Mouse (Mus musculus) telencephalon, adult 2 months (tissue): ENCODE data around the gene Ankrd54.
"Not testable (repeated sequence)": the region's sequence is repeated elsewhere in the genome, so short reads cannot be mapped to it uniquely, and the experiment has no call there.

Experiments used
- DNase-seq: peaks from one replicate; pipeline ENCODE4 v3.0.0-alpha.2; 2011; ENCODE audit warnings: low read depth, low spot score

The Ankrd54 gene

DNA sequence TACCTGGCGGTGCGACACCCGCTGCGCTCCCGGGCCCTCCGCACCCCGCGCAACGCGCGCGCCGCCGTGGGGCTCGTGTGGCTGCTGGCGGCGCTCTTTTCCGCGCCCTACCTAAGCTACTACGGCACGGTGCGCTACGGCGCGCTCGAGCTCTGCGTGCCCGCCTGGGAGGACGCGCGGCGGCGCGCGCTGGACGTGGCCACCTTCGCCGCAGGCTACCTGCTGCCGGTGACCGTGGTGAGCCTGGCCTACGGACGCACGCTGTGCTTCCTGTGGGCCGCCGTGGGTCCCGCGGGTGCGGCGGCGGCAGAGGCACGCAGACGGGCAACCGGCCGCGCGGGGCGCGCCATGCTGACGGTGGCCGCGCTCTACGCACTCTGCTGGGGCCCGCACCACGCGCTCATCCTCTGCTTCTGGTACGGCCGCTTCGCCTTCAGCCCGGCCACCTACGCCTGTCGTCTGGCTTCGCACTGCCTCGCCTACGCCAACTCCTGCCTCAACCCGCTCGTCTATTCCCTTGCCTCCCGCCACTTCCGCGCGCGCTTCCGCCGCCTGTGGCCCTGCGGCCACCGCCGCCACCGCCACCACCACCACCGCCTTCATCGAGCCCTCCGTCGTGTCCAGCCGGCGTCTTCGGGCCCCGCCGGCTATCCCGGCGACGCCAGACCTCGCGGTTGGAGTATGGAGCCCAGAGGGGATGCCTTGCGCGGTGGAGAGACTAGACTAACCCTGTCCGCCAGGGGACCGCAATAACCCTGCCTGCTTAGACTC, 19.8 kb downstream of the Ankrd54 start:
- DNase-seq = no peak

DNA sequence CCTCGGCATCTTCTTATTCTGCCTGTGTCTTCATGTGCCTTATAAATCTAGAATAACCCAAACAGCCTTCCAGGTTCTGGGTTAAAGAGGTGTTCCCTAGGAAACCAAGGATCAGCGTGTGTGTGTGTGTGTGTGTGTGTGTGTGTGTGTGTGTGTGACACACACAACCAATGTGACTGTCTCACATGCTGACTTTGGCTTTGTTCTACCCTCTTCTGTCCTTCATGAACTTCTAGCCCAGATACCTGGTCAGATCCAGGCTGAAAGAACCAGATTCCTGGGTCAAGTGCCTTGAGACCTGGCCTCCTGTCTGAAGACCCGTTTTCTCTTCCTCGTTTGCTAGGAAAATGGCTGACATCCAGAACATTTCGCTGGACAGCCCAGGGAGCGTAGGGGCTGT, 21.1 kb downstream of the Ankrd54 start, which contains the start of gene Galr3:
TSS of gene Galr3 (plus strand) at position 301 of the 400 bp plus-strand sequence.
- DNase-seq = no peak

DNA sequence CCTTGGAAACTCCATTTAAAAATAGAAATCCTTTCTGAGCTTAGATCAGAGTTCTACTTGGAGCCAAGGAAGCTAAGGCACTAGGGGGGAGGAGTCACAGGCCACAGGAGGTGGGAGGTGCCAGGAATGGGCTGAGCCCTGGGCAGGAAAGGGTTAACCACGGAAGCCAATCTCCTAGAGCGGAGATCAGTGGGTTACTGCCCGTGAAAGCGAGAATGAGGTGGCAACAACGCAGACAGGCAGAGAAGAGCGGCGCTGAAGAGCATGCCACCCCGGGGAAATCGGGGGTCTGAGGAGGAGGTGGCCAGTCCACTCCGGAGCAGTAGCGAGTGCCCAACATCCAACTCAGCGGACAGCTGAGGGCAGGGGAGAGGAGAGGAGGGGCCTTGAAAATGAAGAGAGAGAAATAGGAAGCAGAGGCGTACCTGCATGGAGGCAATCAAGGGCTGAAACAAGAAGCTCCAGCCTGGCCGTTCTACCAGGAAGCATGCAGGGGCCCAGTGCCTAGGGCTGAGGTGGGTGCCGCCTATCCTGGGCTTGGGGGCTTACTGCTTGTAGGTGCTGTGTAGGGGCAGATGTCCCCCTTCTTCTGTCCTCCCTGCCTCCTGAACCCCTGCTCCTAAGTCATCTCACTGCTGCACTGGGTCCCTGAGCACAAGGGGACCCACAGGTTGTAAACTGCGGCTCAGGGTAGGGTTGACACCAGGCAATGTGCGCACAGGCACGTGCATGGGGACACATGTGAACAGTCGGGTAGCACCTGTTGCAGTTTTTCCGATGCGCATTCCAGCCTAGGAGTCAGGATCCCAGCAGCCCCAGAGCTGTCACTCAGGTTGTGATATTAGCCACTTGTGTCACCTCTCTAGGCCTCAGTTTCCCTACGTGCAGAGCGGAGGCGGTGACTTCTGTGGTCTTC, 21.9 kb downstream of the Ankrd54 start:
- DNase-seq = no peak

DNA sequence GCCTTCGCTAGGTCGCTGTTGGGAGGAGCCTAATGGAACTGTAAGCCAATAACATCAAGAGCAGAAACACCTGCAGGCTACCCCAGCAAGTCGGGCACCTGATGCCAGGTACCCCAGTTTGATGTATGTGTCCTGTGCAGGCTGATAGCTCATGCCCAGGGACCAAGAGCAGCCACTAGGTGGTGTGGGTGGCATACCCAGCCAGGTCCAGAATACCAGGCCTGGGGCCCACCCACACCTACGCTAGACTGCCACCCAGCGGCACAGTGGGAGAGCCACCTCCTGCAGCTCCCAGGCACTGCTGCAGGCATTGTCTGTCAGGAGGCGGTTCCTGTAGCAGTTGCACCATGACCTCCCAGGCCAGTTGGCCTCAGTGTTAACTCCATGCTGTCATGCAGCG, 23.8 kb downstream of the Ankrd54 start:
- no peak for DNase-seq

DNA sequence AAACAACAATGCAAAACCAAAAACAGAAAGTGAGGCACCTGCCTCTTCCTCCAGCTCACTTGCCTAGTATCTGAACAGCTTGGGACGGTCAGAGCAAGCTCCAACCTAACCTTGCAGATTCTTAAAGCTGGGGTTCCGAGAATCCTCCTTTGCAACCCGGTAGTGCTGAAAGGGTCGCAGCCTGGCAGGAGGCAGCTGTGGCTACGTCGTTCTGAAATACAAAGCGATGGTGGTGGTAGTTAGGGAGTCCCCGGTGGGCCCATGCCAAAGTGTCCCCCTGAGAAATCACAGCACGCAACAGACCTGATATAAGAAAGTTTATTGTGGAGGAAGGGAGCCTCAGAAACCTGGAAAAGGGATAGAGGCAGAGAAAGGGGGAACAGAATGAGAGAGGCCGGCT, 24.4 kb downstream of the Ankrd54 start:
- no peak for DNase-seq

DNA sequence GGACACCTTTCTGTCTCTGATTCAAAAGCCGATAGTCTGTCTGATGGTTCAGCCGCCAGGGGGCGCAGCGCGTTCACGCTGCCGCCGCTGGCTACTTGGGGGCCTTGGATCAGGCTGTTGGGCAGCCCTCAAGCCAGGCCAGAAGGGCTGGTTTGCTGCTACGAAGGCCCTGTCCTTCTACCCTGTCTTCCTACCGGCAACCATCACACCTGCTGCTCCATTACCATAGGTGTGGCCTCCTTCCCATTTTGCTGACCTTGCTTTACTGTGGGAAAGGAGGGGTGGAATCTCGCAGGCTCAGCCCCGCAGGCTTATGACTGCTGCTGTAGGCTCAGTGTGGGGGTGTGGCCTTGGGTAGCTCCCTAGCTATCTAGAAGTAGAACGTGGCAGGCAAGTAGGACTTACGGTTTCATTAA, 24.8 kb downstream of the Ankrd54 start:
- DNase-seq = no peak

DNA sequence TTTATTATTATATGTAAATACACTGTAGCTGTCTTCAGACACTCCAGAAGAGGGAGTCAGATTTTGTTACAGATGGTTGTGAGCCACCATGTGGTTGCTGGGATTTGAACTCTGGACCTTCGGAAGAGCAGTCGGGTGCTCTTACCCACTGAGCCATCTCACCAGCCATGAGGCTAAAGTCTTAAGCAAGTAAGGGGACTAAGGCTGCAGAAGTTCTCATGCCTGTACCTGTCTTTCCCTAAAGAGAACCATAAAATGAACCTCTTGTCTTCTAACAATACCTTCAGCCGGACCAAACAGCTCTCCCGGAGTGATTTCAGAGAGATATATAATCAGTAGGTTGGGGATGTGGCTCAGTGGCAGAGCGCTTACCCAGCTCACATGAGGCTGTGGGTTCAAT, 30.8 kb downstream of the Ankrd54 start:
- DNase-seq = not testable (repeated sequence)

DNA sequence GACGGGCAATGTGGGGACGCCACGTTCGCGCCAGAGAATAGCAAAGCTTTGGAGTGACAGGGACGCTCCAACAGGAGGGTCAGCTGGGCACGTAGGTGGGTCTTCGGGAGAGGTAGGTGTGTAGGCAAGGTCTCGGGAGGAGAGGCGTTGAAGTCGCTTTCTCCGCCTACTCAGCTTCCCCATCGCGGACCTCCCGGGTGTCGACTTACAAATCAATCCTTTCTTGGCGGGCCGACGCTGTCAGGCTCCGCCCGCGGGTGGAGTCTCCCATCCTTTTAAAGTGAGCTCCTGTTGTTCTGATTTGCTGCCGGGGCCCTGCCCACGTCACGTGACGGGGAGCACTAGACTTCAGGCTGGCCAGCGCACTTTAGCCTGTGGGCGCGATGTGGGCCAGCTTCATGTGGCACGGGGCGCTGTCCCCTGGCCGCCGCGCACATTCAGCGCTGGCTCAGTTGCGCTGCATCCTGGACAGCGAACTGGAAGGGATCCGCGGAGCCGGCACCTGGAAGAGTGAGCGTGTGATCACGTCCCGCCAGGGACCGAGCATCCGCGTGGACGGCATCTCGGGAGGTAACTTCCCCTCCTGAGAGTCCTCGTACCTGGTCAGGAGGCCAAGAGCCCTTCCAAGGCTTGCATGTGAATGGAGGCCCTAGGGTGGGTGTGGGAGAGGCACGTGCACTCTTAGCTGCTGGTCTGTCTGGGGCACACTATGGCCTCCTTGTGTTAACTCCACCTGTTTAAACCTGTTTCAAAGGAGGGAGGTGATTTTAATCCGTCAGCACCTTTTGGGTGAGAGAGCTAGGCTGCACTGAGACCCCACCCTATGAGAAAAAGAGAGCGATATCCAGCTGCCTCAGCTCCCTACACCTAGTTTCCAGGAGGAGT, 31.9 kb downstream of the Ankrd54 start:
- DNase-seq = peak; percentile 90

DNA sequence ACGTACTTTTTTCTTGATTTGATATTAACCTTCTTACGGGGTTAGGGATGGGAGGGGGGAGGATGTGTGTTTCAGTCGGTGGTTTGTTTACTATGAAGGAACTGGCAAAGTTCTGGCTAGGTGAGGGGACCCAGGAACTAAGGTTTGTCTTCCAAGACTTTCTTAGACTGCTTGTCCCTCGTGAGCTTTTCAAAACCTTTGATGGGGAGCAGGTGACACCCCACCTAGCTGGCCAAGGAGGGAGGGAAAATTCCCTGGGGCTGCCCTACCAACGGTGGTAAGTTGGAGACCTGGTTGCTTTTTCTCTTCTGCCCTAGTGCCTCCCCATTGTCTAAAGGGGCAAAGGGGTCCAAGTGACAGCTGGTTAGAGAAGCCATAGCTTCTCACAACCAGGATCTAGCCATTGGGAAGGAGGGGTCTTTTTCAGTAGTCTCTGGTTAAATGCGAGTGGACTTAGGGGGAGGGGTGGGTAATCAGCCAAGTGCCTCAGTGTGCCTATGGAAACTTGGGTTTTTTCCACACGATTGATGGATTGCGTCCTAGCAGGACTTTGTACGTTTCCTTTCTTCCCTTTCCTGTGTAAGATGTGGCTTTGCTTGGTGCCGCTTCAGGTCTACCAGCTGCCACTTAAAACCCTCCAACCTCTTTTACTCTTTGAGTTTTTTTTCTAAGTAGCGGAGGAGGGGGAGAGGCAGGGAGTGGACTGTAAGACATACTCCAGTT, 33.0 kb downstream of the Ankrd54 start:
- DNase-seq = no peak

DNA sequence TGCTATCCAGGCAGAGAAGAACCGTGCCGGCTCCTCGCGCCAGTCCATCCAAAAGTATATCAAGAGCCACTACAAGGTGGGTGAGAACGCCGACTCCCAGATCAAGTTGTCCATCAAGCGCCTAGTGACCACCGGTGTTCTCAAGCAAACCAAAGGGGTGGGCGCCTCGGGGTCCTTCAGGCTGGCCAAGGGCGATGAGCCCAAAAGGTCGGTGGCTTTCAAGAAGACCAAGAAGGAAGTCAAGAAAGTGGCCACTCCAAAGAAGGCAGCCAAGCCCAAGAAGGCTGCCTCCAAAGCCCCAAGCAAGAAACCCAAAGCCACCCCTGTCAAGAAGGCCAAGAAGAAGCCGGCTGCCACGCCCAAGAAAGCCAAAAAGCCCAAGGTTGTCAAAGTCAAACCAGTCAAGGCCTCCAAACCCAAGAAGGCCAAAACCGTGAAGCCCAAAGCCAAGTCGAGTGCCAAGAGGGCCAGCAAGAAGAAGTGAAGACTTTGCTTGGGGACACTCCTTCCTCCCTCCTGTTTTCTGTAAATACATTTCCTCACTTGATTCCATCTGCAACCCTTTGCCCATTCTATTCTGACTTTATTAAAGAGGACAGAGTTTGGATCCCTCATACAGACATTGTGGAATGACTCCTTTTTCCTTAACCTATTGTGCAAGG, 33.7 kb downstream of the Ankrd54 start:
- DNase-seq = no peak

DNA sequence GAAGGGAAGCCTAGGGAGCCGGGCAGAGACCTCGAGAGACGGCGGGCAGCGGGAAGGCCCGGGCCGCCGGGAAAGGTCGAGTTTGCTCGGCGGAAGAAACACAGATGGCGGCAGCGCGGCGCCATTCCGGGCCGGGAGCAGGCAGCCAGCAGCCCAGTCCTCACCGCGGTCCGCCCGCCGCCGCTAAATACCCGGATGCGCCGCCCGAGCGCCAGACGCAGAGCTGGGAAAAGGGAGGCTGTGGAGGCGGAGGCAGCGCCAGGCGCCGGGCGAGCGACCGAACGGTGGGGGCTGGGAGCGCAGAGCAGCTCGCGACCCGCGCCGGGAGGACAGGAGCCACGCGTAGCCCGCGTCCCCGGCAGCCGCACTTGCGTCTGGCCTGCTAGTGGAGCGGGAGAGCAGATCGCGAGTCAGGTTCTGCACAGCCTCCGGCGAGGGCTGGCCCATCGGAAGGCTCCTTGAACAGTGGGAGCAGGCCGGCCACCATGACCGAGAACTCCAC, 34.4 kb downstream of the Ankrd54 start, which contains the start of gene H1f0:
TSS of gene H1f0 (plus strand) at position 214 of the 502 bp plus-strand sequence.
- DNase-seq = peak; percentile 73

DNA sequence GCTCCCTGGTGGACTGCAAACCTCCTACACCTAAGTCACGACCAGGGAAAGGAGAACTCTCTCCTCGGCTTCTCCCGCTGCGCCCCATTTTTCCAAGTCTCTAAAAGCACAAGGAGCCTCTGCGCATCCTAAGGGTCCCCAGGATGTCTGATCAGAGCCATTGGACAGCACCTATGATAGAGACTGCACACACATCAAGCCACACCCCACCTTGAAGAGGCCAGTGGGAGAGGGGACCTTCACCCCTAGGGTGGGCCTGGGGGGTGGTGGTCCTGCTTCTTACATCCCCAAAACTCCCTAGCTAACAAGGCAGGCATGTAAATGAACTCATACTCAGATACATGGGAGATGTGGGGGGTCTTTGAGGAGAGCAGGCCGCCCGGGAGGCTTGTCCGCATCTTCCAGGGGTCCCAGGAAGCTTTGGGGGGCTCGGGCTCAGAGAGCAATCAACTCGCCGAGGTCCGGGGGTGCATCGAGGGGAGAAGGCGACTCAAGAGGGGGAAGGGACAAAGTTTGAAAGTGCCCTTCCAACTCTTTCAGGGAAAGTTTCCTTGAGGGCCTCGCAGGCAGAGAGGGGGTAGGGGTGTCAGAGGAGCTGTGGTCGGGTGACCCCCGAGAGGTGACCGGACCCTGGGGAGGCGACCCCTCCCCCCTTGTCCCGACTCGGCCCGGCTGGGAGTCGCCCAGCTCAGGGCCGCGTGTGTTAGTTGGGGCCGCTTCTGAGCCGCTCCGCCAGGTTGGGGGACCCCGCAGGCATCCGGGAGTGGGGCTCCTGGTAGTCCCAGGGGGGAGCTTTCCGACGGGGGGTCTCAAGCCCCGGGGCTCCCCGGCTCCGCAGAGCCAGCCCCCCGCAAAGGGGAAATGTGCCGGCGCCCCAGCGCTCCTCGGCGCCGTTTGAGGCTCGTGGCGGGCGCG, 35.1 kb downstream of the Ankrd54 start:
- DNase-seq = no peak

DNA sequence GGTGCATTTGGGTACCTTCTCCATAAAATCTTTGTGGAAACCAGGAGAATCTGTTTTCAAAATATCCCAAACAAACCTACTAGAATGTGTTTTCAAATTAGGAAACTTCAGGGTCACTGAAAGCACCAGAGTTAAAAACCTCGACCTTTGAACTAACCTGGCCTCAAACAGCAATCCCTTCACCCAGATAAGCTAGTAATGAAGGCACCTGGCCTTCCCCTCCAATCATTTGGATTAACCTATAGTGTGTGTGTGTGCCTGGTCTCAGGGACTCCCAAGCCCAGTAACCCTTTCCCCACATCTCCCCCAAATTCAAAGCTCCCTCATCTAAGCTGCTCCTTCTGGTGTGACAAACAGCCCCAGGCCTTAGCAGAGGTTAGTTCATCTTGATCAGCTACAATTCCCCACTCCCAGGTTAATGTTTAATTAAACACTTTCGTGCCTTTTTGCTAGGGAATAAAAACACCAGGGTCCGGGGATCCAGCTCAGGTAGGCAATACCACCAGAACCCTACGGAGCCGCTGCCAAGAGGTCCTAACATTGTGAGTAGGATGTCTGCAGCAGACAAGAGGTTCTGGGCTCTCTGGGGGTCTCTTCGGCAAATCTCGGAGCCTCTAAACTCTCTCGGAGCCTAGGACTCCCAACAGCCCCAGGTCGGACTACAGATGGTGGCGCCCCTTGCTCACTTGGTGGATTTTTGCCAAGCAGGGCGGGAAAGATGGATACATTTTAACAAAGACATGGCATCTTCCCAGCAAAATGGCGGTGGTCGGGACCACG, 36.0 kb downstream of the Ankrd54 start:
- no peak for DNase-seq

DNA sequence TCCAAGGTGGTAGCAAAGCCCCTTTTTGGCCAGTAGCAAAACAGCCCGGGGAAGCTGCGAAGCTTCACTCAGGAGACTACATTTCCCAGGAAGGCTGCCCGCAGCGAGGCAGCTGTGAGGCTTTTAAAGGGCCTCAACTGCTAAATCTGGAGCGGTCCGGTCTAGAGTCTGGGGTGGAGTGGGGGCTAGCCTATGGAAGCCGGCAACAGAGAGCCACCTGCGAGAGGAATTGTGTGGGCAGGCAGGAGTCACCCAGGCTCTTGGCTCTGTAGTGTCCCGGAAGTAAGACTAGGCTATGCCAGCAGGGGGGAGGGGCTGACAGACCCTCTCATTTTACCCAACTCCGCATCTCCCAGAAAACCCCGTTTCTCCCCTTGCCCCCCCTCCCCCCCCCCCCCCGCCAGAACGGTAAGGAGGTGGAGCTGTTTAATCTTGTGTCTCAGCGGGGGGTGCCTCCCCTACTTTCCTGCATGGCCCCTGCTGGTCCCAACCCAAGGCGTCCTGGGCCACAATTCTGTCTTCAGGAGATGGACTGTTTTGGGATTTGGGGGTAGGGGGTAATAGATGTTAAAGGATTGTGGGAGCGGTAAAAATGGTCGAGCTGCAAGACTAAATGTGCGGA, 36.9 kb downstream of the Ankrd54 start:
- no peak for DNase-seq

DNA sequence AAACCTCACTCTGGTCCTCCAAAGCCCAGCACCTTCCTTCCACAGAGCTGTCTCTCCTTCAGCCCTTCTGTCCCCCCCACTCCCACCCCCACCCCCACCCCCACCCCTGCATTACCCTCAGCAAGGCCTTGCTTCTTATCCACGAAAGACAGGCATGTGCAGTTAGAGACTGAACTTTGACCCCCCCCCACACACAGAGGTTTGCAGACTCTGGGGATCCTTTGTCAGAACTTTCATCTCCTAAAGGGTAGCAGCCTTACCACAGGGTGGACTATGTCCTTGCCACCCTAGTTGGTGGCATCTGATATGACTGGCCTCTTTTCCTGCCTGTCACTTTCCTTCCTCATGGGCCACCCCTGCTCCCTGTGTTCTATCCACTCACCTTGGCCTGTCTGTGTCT, 39.3 kb downstream of the Ankrd54 start:
- no peak for DNase-seq

DNA sequence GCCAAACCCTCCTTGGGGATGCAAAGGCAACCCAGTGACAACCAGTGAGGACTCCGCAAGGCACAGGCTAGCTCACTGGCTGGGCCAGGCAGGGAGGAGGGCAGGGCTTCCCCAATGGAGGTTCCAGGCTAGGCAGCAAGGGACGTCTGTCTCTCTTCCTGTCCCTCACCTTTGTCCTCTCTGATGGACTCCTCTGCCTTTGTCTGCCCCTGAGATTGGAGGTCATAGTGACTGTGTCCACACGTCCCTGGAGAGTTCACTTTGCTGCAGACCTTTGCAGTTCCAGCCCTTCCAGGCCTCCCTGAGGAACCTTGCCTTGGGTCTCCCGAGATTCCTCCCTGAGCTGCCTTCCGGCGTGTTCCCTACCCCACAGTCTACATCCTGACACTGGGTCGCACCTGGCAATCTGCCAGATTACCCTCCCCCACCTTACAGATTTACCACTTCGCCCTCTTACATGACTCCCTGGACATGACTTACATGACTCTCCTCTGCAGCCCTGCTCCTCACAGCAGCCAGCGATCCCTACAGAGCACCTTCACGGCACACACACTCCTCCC, 39.9 kb downstream of the Ankrd54 start:
- no peak for DNase-seq

DNA sequence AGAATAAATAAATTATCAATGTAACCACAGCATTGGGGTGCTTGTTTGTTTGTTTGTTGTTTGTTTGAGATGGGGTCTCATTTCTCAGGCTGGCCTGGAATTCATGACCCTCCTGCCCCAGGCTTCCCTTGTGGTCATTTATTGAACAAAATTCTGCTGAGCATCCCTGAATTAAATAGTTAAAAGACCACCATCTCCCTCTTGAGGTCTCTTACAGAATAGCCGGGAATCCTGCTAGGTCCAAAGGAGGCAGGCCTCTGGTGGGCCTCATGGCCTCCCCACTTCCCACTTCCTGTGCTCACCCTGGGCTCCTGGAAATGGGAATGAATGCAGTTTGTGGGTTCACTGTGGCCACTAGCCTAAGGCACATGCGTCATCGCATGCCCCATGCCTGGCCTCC, 43.8 kb downstream of the Ankrd54 start:
- no peak for DNase-seq

DNA sequence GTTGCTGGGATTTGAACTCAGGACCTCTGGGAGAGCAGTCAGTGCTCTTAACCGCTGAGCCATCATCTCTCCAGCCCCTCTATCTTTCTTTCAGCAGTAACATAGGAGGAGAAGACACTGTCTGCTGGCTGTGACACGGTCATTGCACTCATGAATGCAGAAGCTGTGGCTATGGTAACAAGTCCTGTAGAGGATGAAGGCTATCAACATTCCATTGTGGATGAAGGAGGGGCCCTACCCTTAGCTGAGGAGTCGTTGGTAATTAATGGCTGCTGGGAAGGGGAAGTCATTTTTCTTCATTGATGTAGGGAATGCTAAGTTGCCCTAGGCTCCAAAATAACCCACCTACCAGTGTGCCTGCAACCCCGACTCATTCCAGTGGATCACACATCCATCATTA, 44.5 kb downstream of the Ankrd54 start:
- DNase-seq = no peak
